Mouse (Mus musculus) G1E (cell line): ENCODE data around the gene Myt1l.

Experiments used
- CTCF ChIP-seq: IDR thresholded peaks from 2 replicates; pipeline ENCODE4 v1.5.1; 2012; ENCODE audit warnings: low read depth, low read length, inconsistent platforms, mixed read lengths
- GATA1 ChIP-seq: IDR thresholded peaks from 2 replicates; pipeline ENCODE4 v1.6.1; 2012; ENCODE audit warnings: borderline replicate concordance, low read length, inconsistent platforms, mixed read lengths
- TAL1 ChIP-seq: conservative IDR thresholded peaks from 2 replicates; pipeline ENCODE4 v1.6.1; 2012; ENCODE audit warnings: low read depth, low read length, inconsistent platforms, mixed read lengths

DNA sequence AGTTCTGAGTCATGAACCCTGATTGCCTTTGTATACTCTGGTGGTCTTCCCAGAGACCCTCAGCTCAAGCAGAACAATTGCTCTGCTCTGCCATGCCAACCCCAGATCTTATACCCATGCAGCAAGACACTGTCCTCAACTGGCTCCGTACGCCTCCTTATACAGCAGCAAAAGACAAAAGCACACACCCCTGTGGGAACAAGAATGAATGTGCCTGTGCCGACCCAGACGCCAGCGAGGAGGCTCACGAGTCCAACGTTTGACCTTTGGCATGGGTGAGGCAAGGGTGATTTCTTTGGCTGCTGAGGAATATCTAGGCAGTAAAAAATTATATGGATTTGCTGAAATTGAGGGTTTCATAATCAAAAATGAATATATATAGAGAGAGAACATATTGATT lies 143.8 kb downstream of the Myt1l start:
- TF ChIP-seq CTCF = no peak
- no peak for TF ChIP-seq TAL1
- TF ChIP-seq GATA1 = no peak
